Mouse (Mus musculus) embryonic facial prominence, embryonic 12.5 days (tissue): ENCODE measurements around the gene Gstk1. TPM values are rescaled to one million over a fixed set of nuclear protein-coding genes. Genes with fewer than 3 reads are reported as not detected.

Source experiments
- ATAC-seq: fragments of 200-750 bp; cut with Nextera tagmentation; 2 replicates; pipeline ENCODE4 v1.8.0; 2017; ENCODE audit not compliant: insufficient number of reproducible peaks, insufficient read depth, low FRiP score, low TSS enrichment
- H3K27ac ChIP-seq: fragments of 300-500 bp; sonication (generic); 2 replicates; pipeline ENCODE4 v1.5.1; 2016; ENCODE audit warnings: mild to moderate bottlenecking
- H3K27me3 ChIP-seq: fragments of 300-500 bp; sonication (generic); 2 replicates; pipeline ENCODE4 v1.6.1; 2016; ENCODE audit warnings: mild to moderate bottlenecking, moderate library complexity
- H3K36me3 ChIP-seq: fragments of 300-500 bp; sonication (generic); 2 replicates; pipeline ENCODE4 v1.6.1; 2016; ENCODE audit warnings: mild to moderate bottlenecking
- H3K4me1 ChIP-seq: fragments of 300-500 bp; sonication (generic); 2 replicates; pipeline ENCODE4 v1.6.1; 2016
- H3K4me2 ChIP-seq: fragments of 300-500 bp; sonication (generic); replicated peaks from 2 replicates; pipeline ENCODE4 v1.6.1; 2016; ENCODE audit warnings: mild to moderate bottlenecking, moderate library complexity
- H3K4me3 ChIP-seq: fragments of 300-500 bp; sonication (generic); 2 replicates; pipeline ENCODE4 v1.5.1; 2016; ENCODE audit warnings: mild to moderate bottlenecking
- H3K9ac ChIP-seq: fragments of 300-500 bp; sonication (generic); 2 replicates; pipeline ENCODE4 v1.6.1; 2016; ENCODE audit warnings: mild to moderate bottlenecking, moderate library complexity
- H3K9me3 ChIP-seq: fragments of 300-500 bp; sonication (generic); 2 replicates; pipeline ENCODE4 v1.6.1; 2016; ENCODE audit warnings: mild to moderate bottlenecking, moderate library complexity
- WGBS: fragments of 180-500 bp; shearing (Covaris S2); methylation state at CpG from one replicate; pipeline ENCODE4 v1.1.7; 2016; 5-methylcytosine and 5-hydroxymethylcytosine counted together
- polyA plus RNA-seq: library from polyadenylated mRNA; unstranded; fragments of >200 nt; fragmentation: Nextera tagmentation; extraction: Ambion mirVana; gene quantifications from 2 replicates; pipeline ENCODE4 v1.2.1, GENCODE M21; 2016

Gstk1 gene
- polyA plus RNA-seq, 1 experiment from 2014 or later = 27.8 TPM

GRCm38 (mm10) chr6:42247173-42247572 is 1.4 kb downstream of the Gstk1 start:
- ATAC-seq = no peak
- H3K9ac ChIP-seq = no peak overlapping the region
- no peak overlapping the region for H3K4me3 ChIP-seq
- no peak overlapping the region for H3K27ac ChIP-seq
- H3K27me3 ChIP-seq = 0 out of 2 replicates have a peak, but pooled peaks cover 7% of the 10 kb centered on the region
- H3K9me3 ChIP-seq = no peaks in the 10 kb centered on the region
- no peaks in the 10 kb centered on the region for H3K36me3 ChIP-seq
- no peak overlapping the region; the same call in 1 of the 2 replicates for H3K4me2 ChIP-seq
- no peaks in the 10 kb centered on the region for H3K4me1 ChIP-seq
- WGBS = 7% methylated on average over 8 of the region's 8 CpGs

GRCm38 (mm10) chr6:42247981-42248380 is 2.2 kb downstream of the Gstk1 start:
- no peaks in the 10 kb centered on the region for H3K36me3 ChIP-seq
- WGBS = 76% methylated on average over 1 of the region's 1 CpGs
- ATAC-seq = no peak
- no peak overlapping the region for H3K4me3 ChIP-seq
- no peaks in the 10 kb centered on the region for H3K9me3 ChIP-seq
- H3K4me1 ChIP-seq = no peaks in the 10 kb centered on the region
- H3K9ac ChIP-seq = no peak overlapping the region
- H3K4me2 ChIP-seq = no peak overlapping the region
- H3K27ac ChIP-seq = no peak overlapping the region
- H3K27me3 ChIP-seq = 0 out of 2 replicates have a peak, but pooled peaks cover 7% of the 10 kb centered on the region

- Histone ChIP-seq H3K9ac (no peak overlapping the region), H3K27ac (no peak overlapping the region), H3K4me1 (no peaks in the 10 kb centered on the region), H3K4me3 (no peak overlapping the region), H3K36me3 (no peaks in the 10 kb centered on the region), H3K9me3 (no peaks in the 10 kb centered on the region), H3K27me3 (0 out of 2 replicates have a peak, but pooled peaks cover 3% of the 10 kb centered on the region), H3K4me2 (no peak overlapping the region)
- no peak for ATAC-seq
- WGBS = 83% methylated on average over 4 of the region's 4 CpGs
Measured at GRCm38 (mm10) chr6:42251791-42252190, 6.1 kb downstream of the Gstk1 start.

- Histone ChIP-seq H3K4me1 (no peaks in the 10 kb centered on the region), H3K36me3 (no peaks in the 10 kb centered on the region), H3K9ac (no peak overlapping the region), H3K27me3 (no peaks in the 10 kb centered on the region), H3K4me3 (no peak overlapping the region), H3K27ac (no peak overlapping the region), H3K4me2 (no peak overlapping the region), H3K9me3 (no peaks in the 10 kb centered on the region)
- no peak for ATAC-seq
- 88% methylated on average over 2 of the region's 2 CpGs for WGBS
Measured at GRCm38 (mm10) chr6:42253103-42253502, 7.4 kb downstream of the Gstk1 start.

- 17% methylated on average over 11 of the region's 11 CpGs for WGBS
- no peaks in the 10 kb centered on the region for H3K36me3 ChIP-seq
- no peaks in the 10 kb centered on the region; the same call in 1 of the 2 replicates for H3K27me3 ChIP-seq
- no peak overlapping the region for H3K27ac ChIP-seq
- no peak for ATAC-seq
- no peaks in the 10 kb centered on the region for H3K4me1 ChIP-seq
- H3K9ac ChIP-seq = no peak overlapping the region
- H3K9me3 ChIP-seq = no peaks in the 10 kb centered on the region
- no peak overlapping the region for H3K4me3 ChIP-seq
- H3K4me2 ChIP-seq = no peak overlapping the region; the same call in 1 of the 2 replicates
Measured at GRCm38 (mm10) chr6:42257303-42257863, 11.6 kb downstream of the Gstk1 start.

GRCm38 (mm10) chr6:42260430-42260829 is 14.7 kb downstream of the Gstk1 start:
- H3K27ac ChIP-seq = no peak overlapping the region
- H3K9me3 ChIP-seq = no peaks in the 10 kb centered on the region
- no peak overlapping the region for H3K4me3 ChIP-seq
- 63% methylated on average over 6 of the region's 6 CpGs for WGBS
- no peak overlapping the region for H3K4me2 ChIP-seq
- H3K4me1 ChIP-seq = no peaks in the 10 kb centered on the region
- H3K36me3 ChIP-seq = no peaks in the 10 kb centered on the region
- no peak overlapping the region for H3K9ac ChIP-seq
- no peaks in the 10 kb centered on the region; the same call in 1 of the 2 replicates for H3K27me3 ChIP-seq
- ATAC-seq = no peak

GRCm38 (mm10) chr6:42261524-42262170 is 15.9 kb downstream of the Gstk1 start, which contains the start of gene Tmem139:
Gene Tmem139 (plus strand): TSS chr6:42261970.
- Histone ChIP-seq H3K4me1 (no peaks in the 10 kb centered on the region), H3K27me3 (no peaks in the 10 kb centered on the region; the same call in 1 of the 2 replicates), H3K9me3 (no peaks in the 10 kb centered on the region), H3K36me3 (no peaks in the 10 kb centered on the region), H3K4me3 (peak within 1 kb of the TSS; percentile 22; the same call in 1 of the 2 replicates), H3K27ac (no peak within 1 kb of the TSS), H3K4me2 (peak within 1 kb of the TSS; percentile 41), H3K9ac (no peak within 1 kb of the TSS)
- ATAC-seq = no peak
- 13% methylated on average over 20 of the region's 20 CpGs for whole genome bisulfite sequencing

GRCm38 (mm10) chr6:42264626-42265312 is 19.0 kb downstream of the Gstk1 start, which contains the start of gene Casp2:
Gene Casp2 (plus strand): TSS chr6:42264985.
- Histone ChIP-seq H3K9me3 (no peaks in the 10 kb centered on the region), H3K9ac (peak within 1 kb of the TSS; percentile 89), H3K4me1 (no peaks in the 10 kb centered on the region), H3K4me2 (peak within 1 kb of the TSS; percentile 71), H3K27ac (peak within 1 kb of the TSS; percentile 88), H3K27me3 (no peaks in the 10 kb centered on the region; the same call in 1 of the 2 replicates), H3K4me3 (peak within 1 kb of the TSS; percentile 80), H3K36me3 (peaks cover 26% of the 10 kb centered on the region)
- ATAC-seq = peak; percentile 99
- WGBS = under 1% methylated on average over 50 of the region's 51 CpGs

GRCm38 (mm10) chr6:42265391-42266330 is 19.9 kb downstream of the Gstk1 start:
- H3K27me3 ChIP-seq = no peaks in the 10 kb centered on the region; the same call in 1 of the 2 replicates
- H3K36me3 ChIP-seq = peaks cover 33% of the 10 kb centered on the region
- peak overlapping the region; percentile 89 for H3K9ac ChIP-seq
- no peaks in the 10 kb centered on the region for H3K9me3 ChIP-seq
- peak overlapping the region; percentile 88 for H3K27ac ChIP-seq
- H3K4me2 ChIP-seq = peak overlapping the region; percentile 71
- H3K4me3 ChIP-seq = peak overlapping the region; percentile 80
- under 1% methylated on average over 21 of the region's 21 CpGs for WGBS
- no peaks in the 10 kb centered on the region for H3K4me1 ChIP-seq
- no peak for ATAC-seq

- Histone ChIP-seq H3K27ac (no peak overlapping the region), H3K9ac (no peak overlapping the region), H3K4me1 (no peaks in the 10 kb centered on the region), H3K4me3 (no peak overlapping the region), H3K27me3 (no peaks in the 10 kb centered on the region), H3K4me2 (no peak overlapping the region), H3K9me3 (no peaks in the 10 kb centered on the region), H3K36me3 (peaks cover 72% of the 10 kb centered on the region)
- ATAC-seq = no peak
Measured at GRCm38 (mm10) chr6:42270817-42271216, 25.1 kb downstream of the Gstk1 start.

- H3K9me3 ChIP-seq = no peaks in the 10 kb centered on the region
- H3K4me1 ChIP-seq = no peaks in the 10 kb centered on the region
- H3K4me3 ChIP-seq = no peak overlapping the region
- 49% methylated on average over 2 of the region's 2 CpGs for WGBS
- no peak for ATAC-seq
- H3K27me3 ChIP-seq = no peaks in the 10 kb centered on the region
- H3K4me2 ChIP-seq = no peak overlapping the region
- no peak overlapping the region for H3K9ac ChIP-seq
- no peak overlapping the region for H3K27ac ChIP-seq
- H3K36me3 ChIP-seq = peaks cover 84% of the 10 kb centered on the region
Measured at GRCm38 (mm10) chr6:42276151-42276550, 30.4 kb downstream of the Gstk1 start.
